20 mouse cellular contexts compared by ENCODE assay signal in the genomic region with DNA sequence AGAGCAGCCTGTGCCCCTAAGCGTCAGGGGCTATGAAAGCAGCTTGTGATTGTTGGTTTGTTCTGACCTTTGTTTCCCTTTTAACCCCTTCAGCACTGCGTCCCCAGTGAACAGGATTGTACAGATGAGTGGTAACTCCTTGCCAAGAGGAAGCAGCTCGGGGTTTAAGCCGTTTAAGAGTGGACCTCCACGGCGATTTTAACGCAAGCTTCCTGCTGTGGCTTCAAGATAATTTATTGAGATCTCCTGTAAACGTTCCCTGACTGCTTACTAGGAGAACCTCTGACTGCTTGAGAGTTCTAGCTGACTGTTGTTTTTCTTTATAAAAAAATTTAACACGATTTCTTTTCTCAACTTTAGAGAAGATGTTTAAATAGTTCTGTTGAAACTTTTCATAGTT. TPM values are rescaled to one million over a fixed set of nuclear protein-coding genes. Genes with fewer than 3 reads are reported as not detected.
A peak's percentile ranks its signal among the peaks of the same experiment; 100 is the strongest.
DNase-seq lines count a peak whose midpoint lies in the region; ATAC-seq and TF ChIP-seq lines count a peak whose summit lies in the region.
"Had no signal": no experiment of that assay in that cellular context is flagged by ENCODE, and none has a peak within 500 bp of the region (broad histone marks: within the 10 kb centered on the region; RNA-seq: fewer than 3 reads in every experiment).

No protein-coding gene starts in this region.

- no peaks in the 10 kb centered on the region for H3K9me3 ChIP-seq in forebrain, embryonic 14.5 days (replicated peaks; ENCODE audit: control insufficient read depth, low read length)
- H3K9me3 ChIP-seq: embryonic facial prominence, embryonic 10.5 days; forebrain, embryonic 13.5 days; heart, embryonic 15.5 days; hindbrain, embryonic 10.5 days had no signal

- no peaks in the 10 kb centered on the region for H3K4me1 ChIP-seq in testis, adult 2 months (ENCODE audit: control insufficient read depth, insufficient read depth, low read length)
- H3K4me1 ChIP-seq in forebrain, embryonic 14.5 days (ENCODE audit: control insufficient read depth, insufficient read depth, low read length) = no peaks in the 10 kb centered on the region
- H3K4me1 ChIP-seq: embryonic facial prominence, embryonic 10.5 days; forebrain, embryonic 13.5 days; heart, embryonic 15.5 days; hindbrain, embryonic 10.5 days had no signal

- H3K27ac ChIP-seq in testis, adult 2 months (ENCODE audit: control insufficient read depth, insufficient read depth, low read depth, low read length) = no peak overlapping the region
- no peak overlapping the region for H3K27ac ChIP-seq in forebrain, embryonic 14.5 days (ENCODE audit: low read depth, low read length)
- H3K27ac ChIP-seq: embryonic facial prominence, embryonic 10.5 days; forebrain, embryonic 13.5 days; gastrocnemius, adult 2 months; heart, embryonic 15.5 days; hindbrain, embryonic 10.5 days; hindbrain, embryonic 14.5 days had no signal

- no peak for TF ChIP-seq CTCF in testis, adult 2 months (IDR thresholded peaks at IDR 0.05; ENCODE audit: control insufficient read depth, insufficient read depth, insufficient replicate concordance, low read depth, low read length)

- H3K27me3 ChIP-seq in testis, adult 2 months (ENCODE audit: control insufficient read depth, insufficient read depth, low read length) = no peaks in the 10 kb centered on the region
- no peaks in the 10 kb centered on the region for H3K27me3 ChIP-seq in forebrain, embryonic 14.5 days (replicated peaks; ENCODE audit: control insufficient read depth, insufficient read depth, low read length)
- H3K27me3 ChIP-seq: forebrain, embryonic 13.5 days; heart, embryonic 15.5 days had no signal

- TF ChIP-seq POLR2A in testis, adult 2 months (IDR thresholded peaks at IDR 0.05; ENCODE audit: control insufficient read depth, low read depth, low read length) = no peak

- H3K36me3 ChIP-seq in testis, adult 2 months (ENCODE audit: control insufficient read depth, insufficient read depth, low read length) = peaks cover 9% of the 10 kb centered on the region
- peaks cover 79% of the 10 kb centered on the region for H3K36me3 ChIP-seq in forebrain, embryonic 14.5 days (ENCODE audit: control insufficient read depth, insufficient read depth, low read length)

- WGBS in forebrain, embryonic 14.5 days = 73% methylated on average over 9 of the region's 9 CpGs

- no peak overlapping the region for H3K9ac ChIP-seq in forebrain, embryonic 14.5 days (ENCODE audit: low read length)
- H3K9ac ChIP-seq: forebrain, embryonic 13.5 days; heart, embryonic 15.5 days; hindbrain, embryonic 14.5 days had no signal

- ATAC-seq in granulocyte monocyte progenitor cell, adult 5-6 weeks (replicated peaks; ENCODE audit: poor library complexity, severe bottlenecking) = peak; percentile 28
- no peak for ATAC-seq in forebrain, embryonic 14.5 days
- ATAC-seq: forebrain, embryonic 13.5 days had no signal

- peak; percentile 10 for DNase-seq in kidney, postnatal 14 days
- DNase-seq in kidney, postnatal 4 days = no peak
- no peak for DNase-seq in testis, postnatal 14 days (ENCODE audit: low spot score)
- DNase-seq in forebrain, embryonic 14.5 days (ENCODE audit: low spot score) = no peak
- DNase-seq: adrenal gland, postnatal 10 days; cerebellum, adult 11-12 months; cerebellum, adult 9-11 months; cerebellum, postnatal 36 days; gastrocnemius, adult 2 months; gastrocnemius, postnatal 25 days; heart, adult 18-20 months; heart, postnatal 14 days had no signal

- H3K4me3 ChIP-seq in testis, adult 2 months (ENCODE audit: control insufficient read depth, low read depth, low read length) = peak overlapping the region; percentile 67; the same call in 1 of the 2 replicates
- no peak overlapping the region for H3K4me3 ChIP-seq in forebrain, embryonic 14.5 days (ENCODE audit: low read depth, low read length)
- H3K4me3 ChIP-seq: embryonic facial prominence, embryonic 10.5 days; forebrain, embryonic 13.5 days; gastrocnemius, adult 2 months; heart, embryonic 15.5 days; hindbrain, embryonic 10.5 days had no signal

- H3K4me2 ChIP-seq in forebrain, embryonic 14.5 days (ENCODE audit: low read length) = no peak overlapping the region
- H3K4me2 ChIP-seq: forebrain, embryonic 13.5 days; heart, embryonic 11.5 days; heart, embryonic 15.5 days; hindbrain, embryonic 14.5 days had no signal

RNA-seq across cellular contexts. Expression of a gene that starts 48.9 kb away (rescaled TPM):
- 32.3 and 34.5 TPM in 2 replicates for polyA plus RNA-seq in testis, adult 2 months (2012; rRNA removed)
- 74.8 and 99.4 TPM in 2 replicates for total RNA-seq in granulocyte monocyte progenitor cell, adult 5-6 weeks (2014; fragmentation: Nextera tagmentation)
- 75.7 and 92.9 TPM in 2 replicates for total RNA-seq in granulocyte monocyte progenitor cell, adult 5-6 weeks (2017)
- 50.7 and 54.6 TPM in 2 replicates for polyA plus RNA-seq in forebrain, embryonic 14.5 days (2014; fragmentation: Nextera tagmentation; extraction: Ambion mirVana)
